Mouse (Mus musculus): ENCODE data around the gene Hipk1.
"Not testable (repeated sequence)": the region's sequence is repeated elsewhere in the genome, so short reads cannot be mapped to it uniquely, and the experiment has no call there.

The Hipk1 gene

GRCm38 (mm10) chr3:103791230-103792110 is at the start of gene Hipk1:
Gene Hipk1, minus strand, starts transcription at chr3:103791563.
- DNase-seq (ENCODE audit: low read depth, low spot score) = peak; percentile 93

- DNase-seq (ENCODE audit: low read depth, low spot score) = not testable (repeated sequence)
Measured at GRCm38 (mm10) chr3:103840946-103841345, 49.6 kb upstream of the Hipk1 start.

- DNase-seq (ENCODE audit: low read depth, low spot score) = not testable (repeated sequence)
Measured at GRCm38 (mm10) chr3:103840195-103840594, 48.8 kb upstream of the Hipk1 start.

DNA sequence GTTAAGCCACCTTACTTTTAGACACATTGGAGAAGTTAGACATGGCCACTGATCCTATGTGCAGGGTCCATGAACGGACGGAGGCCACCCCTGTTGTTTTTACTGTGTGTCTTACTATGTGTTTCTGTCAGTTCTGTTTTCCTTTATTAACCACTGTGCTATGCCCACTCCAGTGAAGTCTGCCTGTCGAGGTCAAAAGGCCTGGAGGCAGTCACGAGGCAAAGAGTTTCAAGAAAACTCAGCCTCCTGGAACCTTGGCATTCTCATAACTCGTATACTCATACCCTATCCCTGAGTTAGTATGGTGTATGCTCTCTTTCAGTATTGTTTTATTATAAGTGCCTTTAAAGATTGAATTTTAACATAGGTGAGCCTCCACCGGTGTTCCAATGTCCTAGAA is 48.3 kb upstream of the Hipk1 start:
- no peak for DNase-seq (ENCODE audit: low read depth, low spot score)

GRCm38 (mm10) chr3:103836453-103836852 is 45.1 kb upstream of the Hipk1 start:
- peak; percentile 27 for DNase-seq (ENCODE audit: low read depth, low spot score)

DNA sequence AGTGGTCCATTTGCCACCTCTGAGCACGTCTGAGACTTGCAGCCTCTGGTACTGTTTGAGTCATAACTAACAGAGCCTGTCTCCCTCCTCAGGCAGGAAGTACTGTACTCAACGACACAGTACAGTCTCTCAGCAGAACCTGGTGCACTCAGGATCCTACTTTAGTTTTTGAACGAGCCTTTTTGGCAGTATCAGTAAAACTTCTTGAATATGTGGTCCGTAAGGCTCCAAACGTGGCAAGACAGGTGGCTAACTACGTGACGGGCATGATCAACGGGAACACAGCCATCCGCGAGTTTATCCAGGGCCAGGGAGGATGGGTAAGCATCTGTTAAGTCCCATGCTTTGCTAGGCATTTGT is 44.6 kb upstream of the Hipk1 start:
- peak; percentile 68 for DNase-seq (ENCODE audit: low read depth, low spot score)

DNA sequence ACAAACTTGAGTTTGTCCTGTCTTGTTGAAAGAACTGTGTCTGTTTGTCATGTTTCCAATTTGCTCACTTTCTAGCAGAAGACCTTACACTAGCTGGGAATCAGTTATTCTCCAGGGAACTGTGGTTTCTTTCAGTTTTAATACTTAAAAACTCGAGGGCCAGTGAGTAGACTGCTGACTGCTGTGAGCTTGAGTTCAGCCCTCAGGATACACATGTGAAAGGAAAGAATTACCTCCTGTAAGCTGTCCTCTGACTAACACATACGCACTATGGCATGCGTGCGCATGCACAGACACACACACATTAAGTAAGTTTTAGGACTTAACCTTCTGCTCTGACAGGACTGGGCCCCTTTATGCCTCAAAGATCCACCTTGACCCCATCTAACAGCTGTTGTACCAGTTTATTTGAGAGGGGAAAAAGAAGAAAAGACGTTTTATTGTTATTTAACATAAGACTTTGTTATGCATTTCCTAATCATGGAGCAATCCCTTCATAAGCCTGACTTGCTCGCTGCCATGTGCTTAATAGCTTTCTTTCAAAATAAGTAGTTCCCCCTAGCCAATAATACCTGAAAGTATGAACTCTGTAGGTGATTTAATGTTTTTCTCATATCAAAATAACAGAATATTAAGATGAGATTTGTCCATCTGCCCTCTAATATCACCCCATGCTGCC is 44.0 kb upstream of the Hipk1 start:
- DNase-seq (ENCODE audit: low read depth, low spot score) = no peak

- no peak for DNase-seq (ENCODE audit: low read depth, low spot score)
Measured at GRCm38 (mm10) chr3:103834001-103834400, 42.6 kb upstream of the Hipk1 start.

DNA sequence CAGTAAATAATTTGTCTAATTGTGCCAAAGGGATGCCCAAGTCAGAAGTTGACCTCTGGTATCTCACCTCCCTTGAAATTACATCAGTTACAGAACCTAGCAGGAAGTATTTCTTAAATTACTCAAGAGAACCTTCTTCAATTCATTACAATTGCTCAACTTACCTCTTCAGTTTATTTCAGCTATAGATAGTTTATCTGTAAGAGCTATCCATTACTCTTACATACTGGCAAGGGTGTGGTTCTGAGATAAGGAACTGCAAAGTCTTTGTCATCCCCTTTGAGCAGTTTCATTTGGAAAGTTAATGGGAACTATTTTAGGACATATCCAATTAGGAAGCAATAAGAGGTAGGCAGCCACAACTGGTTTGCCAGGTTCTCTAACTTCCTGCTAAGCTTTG is 41.1 kb upstream of the Hipk1 start, which contains the start of gene Bcl2l15:
Bcl2l15 (plus strand) TSS at position 176 of the 400 bp plus-strand sequence.
- DNase-seq (ENCODE audit: low read depth, low spot score) = no peak

- no peak for DNase-seq (ENCODE audit: low read depth, low spot score)
Measured at GRCm38 (mm10) chr3:103831146-103831545, 39.8 kb upstream of the Hipk1 start.

GRCm38 (mm10) chr3:103830681-103831080 is 39.3 kb upstream of the Hipk1 start:
- DNase-seq (ENCODE audit: low read depth, low spot score) = peak; percentile 40

GRCm38 (mm10) chr3:103829036-103829435 is 37.7 kb upstream of the Hipk1 start:
- DNase-seq (ENCODE audit: low read depth, low spot score) = no peak

- DNase-seq (ENCODE audit: low read depth, low spot score) = peak; percentile 37
Measured at GRCm38 (mm10) chr3:103827548-103827947, 36.2 kb upstream of the Hipk1 start.

- DNase-seq (ENCODE audit: low read depth, low spot score) = no peak
Measured at GRCm38 (mm10) chr3:103810967-103811366, 19.6 kb upstream of the Hipk1 start.

GRCm38 (mm10) chr3:103809799-103810150 is 18.4 kb upstream of the Hipk1 start:
- no peak for DNase-seq (ENCODE audit: low read depth, low spot score)

- DNase-seq (ENCODE audit: low read depth, low spot score) = peak; percentile 96
Measured at GRCm38 (mm10) chr3:103808891-103809798, 17.8 kb upstream of the Hipk1 start, which contains the start of the genes Dclre1b, Ap4b1 and Gm43064. Gene Dclre1b, minus strand, starts transcription at chr3:103809444. Gene Ap4b1, plus strand, starts transcription at chr3:103809520. Gene Gm43064, plus strand, starts transcription at chr3:103809573.

GRCm38 (mm10) chr3:103805671-103806070 is 14.3 kb upstream of the Hipk1 start:
- DNase-seq (ENCODE audit: low read depth, low spot score) = no peak

DNA sequence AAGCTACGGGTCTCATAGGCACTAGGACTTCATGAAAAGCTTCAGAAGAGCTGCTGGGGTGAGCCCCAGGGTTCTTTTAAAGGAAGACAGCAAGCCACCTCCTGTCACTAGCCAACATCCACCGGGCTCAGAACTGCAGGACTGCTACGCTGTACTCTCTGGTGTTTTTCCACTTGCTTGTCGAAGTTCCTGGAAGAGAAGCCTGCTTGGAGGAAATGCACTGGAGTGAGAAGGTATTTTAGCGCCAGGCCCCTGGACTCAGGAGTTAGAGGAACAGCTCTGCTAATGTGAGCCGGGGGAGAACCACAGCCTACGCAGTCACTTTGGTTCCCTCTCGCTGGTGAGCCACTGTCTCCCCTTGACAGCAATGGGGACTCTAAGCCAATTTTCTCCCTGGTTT is 11.5 kb upstream of the Hipk1 start:
- DNase-seq (ENCODE audit: low read depth, low spot score) = no peak

- DNase-seq (ENCODE audit: low read depth, low spot score) = no peak
Measured at GRCm38 (mm10) chr3:103801631-103802531, 10.5 kb upstream of the Hipk1 start.

DNA sequence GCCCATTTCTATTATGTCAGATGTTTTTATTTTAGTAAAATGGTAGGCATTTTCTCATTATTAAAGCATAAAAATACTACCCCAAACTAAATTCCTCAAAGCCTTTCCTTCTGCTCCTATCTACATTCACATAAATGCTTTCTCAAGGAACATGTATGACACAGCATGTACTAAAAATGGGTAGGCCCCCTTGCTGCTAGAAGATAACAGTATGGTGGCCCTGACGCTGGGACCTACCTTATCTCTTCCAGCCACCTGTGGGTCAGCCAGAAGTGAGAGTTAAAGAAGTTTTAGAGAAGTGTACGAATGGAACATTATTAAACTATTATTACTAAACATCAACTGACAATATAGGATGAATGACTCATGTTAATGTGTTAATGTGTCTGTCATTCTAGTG is 8.1 kb upstream of the Hipk1 start:
- no peak for DNase-seq (ENCODE audit: low read depth, low spot score)

GRCm38 (mm10) chr3:103796389-103796788 is 5.0 kb upstream of the Hipk1 start:
- no peak for DNase-seq (ENCODE audit: low read depth, low spot score)

Measured in A20 (cell line).